Mouse (Mus musculus) embryonic fibroblast, embryonic 13.5 days (primary cell): ENCODE data around the gene Kif26b.

Experiments used
- CTCF ChIP-seq: IDR thresholded peaks from 2 replicates; pipeline ENCODE4 v1.5.1; 2011; ENCODE audit warnings: mild to moderate bottlenecking, control low read depth, low read length, moderate library complexity, borderline replicate concordance; ENCODE audit not compliant: insufficient read depth
- POLR2A ChIP-seq: IDR thresholded peaks from 2 replicates; pipeline ENCODE4 v1.6.1; 2011; ENCODE audit warnings: low read depth, mild to moderate bottlenecking, control low read depth, low read length, moderate library complexity

DNA sequence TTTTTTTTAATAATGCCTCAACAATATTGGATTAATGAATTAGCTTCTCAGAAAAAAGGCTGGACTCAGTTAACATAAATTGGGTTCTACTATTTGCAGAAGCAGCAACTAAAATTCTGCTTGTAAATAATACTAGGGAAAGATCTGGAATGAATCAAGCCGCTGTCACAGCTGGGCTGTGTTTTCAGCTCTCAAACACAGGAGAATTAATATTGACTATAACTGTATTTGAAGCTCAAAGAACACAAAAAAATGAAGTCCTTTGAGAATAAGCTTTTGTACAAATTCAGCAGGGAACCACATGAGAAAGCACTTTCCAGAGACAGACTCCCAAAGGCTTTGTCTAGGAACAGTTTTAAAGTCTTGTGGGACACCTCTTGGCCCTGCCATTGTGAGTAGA lies 134.6 kb downstream of the Kif26b start:
- TF ChIP-seq CTCF (no peak), POLR2A (no peak)
